Mouse (Mus musculus) CD4-positive, CD25-positive, alpha-beta regulatory T cell, adult 2 months (primary cell): ENCODE results near the gene Mgll.

ENCODE experiments used
- DNase-seq: peaks from one replicate; pipeline ENCODE4 v3.0.0-alpha.2; 2012; ENCODE audit warnings: low read depth, low spot score

The Mgll gene

DNA sequence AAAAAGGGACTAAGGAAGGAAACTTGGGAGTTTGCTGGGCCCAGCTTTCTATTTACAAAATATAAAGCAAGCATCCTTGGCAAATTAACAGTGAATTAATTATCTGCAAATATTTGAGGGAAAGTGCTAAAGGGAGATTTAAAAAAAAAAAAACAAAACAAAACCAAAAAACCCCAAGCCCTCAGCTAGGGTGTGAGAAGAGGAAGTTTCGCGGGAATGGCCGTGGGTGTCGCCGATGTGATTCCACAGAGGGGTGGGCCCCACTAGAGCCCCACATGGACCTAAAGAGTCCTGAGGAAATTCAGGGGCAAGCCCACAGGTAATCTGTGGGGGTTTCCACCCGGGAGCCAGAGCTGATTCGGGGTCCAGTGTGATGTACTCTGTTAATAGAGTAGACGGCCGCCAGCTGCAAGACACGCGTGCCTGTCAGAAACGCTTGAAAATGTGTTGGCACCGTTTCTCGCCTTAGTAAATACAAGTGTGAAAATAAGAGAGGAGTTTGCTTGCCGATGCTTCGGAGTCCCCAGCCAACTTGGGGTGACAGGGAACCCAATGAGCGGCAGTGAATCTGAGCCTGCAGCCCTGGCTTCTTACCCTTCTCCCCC lies 46.2 kb downstream of the Mgll start:
- DNase-seq = no peak

GRCm38 (mm10) chr6:88770981-88771380 lies 46.8 kb downstream of the Mgll start:
- DNase-seq = no peak

DNA sequence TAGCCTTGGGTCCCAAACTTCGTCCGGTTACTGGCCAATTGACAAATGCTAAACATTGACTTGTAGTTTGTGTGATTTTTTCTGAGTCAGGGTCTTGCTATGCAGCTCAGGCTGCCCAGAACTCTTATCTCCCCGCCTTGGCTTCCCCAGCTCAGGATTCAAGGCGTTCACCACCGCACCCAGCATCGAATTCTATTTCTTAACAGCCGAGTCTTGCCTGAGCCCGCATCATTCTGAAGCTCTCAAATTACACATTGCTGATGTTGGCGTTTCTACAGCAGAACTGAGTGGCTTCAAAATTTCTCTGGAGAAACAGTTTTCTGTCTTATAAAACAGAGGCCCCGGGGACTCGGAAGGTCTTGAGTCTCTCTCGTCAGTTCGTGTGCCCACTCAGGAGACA lies 47.8 kb downstream of the Mgll start:
- no peak for DNase-seq

DNA sequence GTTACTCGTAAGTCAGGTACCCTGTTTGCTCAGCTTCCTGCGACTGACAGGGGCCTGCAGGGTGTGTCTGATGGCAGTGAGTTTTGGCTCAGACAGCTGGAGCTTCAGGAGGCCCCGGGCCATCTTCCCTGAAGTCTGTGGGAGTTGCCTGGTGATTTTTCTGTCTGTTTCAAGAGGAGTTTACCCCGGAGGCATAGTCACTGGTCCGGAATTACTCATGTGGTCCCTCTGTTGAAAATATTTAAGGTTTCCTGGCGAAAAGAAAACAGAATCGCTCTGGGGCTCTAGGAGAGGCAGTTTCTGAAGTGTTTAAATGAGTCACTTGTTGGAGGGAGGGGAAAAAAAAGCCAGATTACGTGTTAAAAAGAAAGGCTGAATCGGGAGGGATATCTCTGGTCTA lies 49.8 kb downstream of the Mgll start:
- DNase-seq = no peak

GRCm38 (mm10) chr6:88775267-88775666 lies 51.1 kb downstream of the Mgll start:
- no peak for DNase-seq

GRCm38 (mm10) chr6:88776336-88776923 lies 52.2 kb downstream of the Mgll start:
- DNase-seq = no peak

- DNase-seq = no peak
Observed at GRCm38 (mm10) chr6:88776964-88777363, 52.8 kb downstream of the Mgll start.

GRCm38 (mm10) chr6:88778047-88778688 lies 54.0 kb downstream of the Mgll start:
- DNase-seq = no peak

GRCm38 (mm10) chr6:88779755-88780154 lies 55.5 kb downstream of the Mgll start:
- no peak for DNase-seq

DNA sequence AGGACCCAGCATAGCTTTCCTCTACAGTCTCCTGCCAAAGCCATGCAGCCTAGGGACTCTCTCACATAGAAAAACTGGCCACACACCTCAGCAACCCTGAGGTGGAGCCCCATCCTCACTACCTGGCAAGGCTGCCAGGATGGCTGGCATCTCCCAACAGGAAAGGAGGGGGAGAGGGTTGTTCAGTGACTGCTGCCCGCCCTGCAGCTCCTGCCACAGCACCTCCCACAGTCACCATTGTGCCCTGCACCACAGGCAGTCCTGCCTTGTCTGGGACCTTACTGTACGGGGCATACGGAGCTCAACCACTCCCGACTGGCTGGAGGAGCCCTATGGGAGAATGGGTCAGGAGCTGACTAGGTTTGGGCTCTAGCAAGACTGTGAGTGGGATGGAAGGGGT lies 57.7 kb downstream of the Mgll start:
- DNase-seq = no peak

GRCm38 (mm10) chr6:88782981-88783397 lies 58.8 kb downstream of the Mgll start:
- peak; percentile 40 for DNase-seq

DNA sequence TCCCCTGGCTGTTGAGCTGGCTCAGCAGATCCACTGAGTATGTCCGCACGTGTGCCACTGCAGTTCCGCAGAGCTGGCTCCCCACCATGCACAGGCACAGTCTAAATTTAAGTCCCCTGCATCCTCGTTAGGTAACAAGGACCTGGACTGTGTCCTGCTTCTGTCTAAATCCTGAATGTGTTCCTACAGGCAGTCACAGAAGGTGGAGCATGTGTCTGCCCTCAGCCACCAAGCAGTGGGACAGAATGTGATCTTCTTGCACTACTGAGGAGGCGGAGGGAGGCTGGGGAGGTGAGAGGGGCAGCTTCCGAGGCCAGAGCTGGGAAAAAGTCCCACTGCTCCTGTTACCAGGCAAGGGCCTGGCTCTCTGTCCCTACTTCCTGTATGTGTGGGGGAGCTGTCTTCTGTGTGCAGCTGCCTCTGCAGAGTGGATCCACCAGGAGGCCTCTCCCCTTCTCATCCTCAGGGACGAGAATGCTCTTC lies 60.5 kb downstream of the Mgll start:
- no peak for DNase-seq

- DNase-seq = no peak
Observed at GRCm38 (mm10) chr6:88785331-88785730, 61.1 kb downstream of the Mgll start.

- DNase-seq = no peak
Observed at GRCm38 (mm10) chr6:88785781-88786542, 61.8 kb downstream of the Mgll start.

DNA sequence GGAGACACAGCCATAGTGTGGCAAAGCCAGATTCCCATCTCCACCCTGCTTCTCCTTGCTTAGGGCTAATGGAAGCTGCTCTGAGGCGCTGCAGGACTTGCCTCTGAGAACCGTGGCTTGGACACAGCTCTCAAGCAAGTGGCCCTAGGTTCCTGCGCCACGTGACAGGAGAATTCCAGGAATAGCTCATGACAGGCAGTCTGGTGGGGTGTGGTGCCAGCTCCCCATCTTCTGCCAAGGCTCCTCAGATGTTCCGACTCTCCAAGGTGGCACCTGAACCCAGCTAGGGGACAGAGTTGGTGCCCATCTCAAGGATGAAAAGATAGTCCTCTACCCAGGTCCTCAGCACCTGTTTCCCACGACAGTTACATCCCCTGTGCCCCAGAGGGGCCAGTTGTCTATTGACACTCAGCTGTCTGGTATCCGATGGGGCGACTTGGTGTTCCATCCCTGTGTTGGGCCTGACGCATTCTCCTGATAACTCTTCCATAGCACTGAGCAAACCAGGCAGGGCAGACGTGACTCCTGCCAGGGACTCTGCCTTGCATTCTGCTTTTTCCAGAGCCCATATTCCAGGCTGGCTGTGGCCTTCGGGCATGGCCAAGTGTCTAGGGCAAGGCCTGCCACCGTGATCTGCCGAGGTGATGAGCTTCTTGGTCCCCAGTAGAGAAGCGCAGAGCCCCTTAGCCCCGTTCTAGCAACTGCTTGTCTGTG lies 62.7 kb downstream of the Mgll start:
- no peak for DNase-seq

DNA sequence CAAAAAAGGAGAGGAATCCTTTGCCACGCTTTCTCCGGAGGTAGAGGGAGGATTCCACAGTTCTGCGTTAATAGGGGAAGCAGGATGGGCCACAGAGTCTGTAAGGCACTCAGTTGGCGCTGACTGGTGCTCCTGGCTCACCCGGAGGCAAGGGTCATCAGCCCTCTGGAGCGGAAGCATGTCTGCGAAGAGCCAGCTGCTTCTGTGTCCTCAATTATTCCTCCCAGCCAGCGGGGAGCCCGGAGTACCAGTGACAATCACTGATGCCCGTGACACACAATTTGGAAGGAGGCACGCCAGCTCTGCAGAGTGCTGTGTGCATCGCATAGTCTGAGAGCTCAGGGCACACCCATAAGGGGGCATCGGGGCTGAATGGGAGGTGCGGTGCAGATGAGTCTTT lies 63.3 kb downstream of the Mgll start:
- DNase-seq = no peak

- DNase-seq = no peak
Observed at GRCm38 (mm10) chr6:88788219-88788618, 64.0 kb downstream of the Mgll start.

DNA sequence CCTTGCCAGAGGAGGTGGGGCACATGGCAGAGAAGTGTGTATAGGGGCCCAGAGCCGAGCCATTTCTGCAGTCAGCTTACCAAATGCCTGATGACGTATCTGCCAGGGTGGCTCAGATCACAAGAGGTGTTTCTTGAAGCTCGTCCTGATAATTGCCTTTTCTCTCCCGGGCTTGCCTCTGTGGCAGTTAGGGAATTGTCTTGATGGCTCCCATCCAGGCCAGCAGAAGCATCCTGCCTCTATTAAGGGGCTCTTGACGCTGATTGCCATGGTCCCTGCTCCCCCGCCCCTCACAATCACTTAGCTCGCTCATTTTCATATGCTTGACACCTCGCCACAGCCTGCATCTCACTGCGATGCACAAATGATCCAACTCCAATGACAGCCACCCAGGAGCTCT lies 67.1 kb downstream of the Mgll start:
- DNase-seq = no peak

- no peak for DNase-seq
Observed at GRCm38 (mm10) chr6:88792147-88792691, 68.0 kb downstream of the Mgll start.

GRCm38 (mm10) chr6:88793243-88793642 lies 69.0 kb downstream of the Mgll start:
- DNase-seq = no peak

DNA sequence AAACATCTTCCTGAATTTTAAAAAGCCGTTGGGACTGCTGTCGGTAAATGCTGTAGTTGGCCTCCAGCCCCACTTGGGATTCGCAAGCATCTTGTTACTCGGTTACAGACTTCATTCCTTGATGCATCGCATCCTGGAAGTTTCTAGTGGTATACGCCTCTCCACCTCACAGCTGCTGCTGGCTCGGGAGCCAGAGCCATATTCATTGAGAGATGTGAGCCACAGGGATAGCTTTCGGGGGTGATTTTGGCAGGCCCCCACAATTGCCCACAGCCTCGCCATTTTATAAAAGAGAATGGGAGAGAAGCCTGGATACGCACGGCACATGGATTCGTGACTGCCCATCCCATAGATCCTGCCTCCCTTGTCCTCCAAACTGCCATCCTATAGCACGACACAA lies 69.7 kb downstream of the Mgll start:
- no peak for DNase-seq
